Mouse (Mus musculus) R1 (cell line): ENCODE measurements at regions not wholly inside any gene's neighbourhood (a gene's known extent, or its start where the extent isn't known, plus 50 kb on each side); places are given as distances from the start of the nearest gene placed in this dataset.

ENCODE experiments used
- DNase-seq: peaks from one replicate; pipeline ENCODE4 v3.0.0-alpha.2; 2018; ENCODE audit warnings: low read depth, low spot score

- DNase-seq = peak; percentile 7
Observed at GRCm38 (mm10) chr6:93140331-93140731, 197.0 kb upstream of the Adamts9 start.

GRCm38 (mm10) chr6:93133940-93134339 is 190.6 kb upstream of the Adamts9 start:
- DNase-seq = no peak

- DNase-seq = peak; percentile 75
Observed at GRCm38 (mm10) chr6:93130946-93131685, 187.8 kb upstream of the Adamts9 start.

- no peak for DNase-seq
Observed at GRCm38 (mm10) chr6:93119482-93119881, 176.2 kb upstream of the Adamts9 start.

GRCm38 (mm10) chr6:93113361-93113760 is 170.1 kb upstream of the Adamts9 start:
- DNase-seq = no peak

GRCm38 (mm10) chr6:93094730-93095360 is 151.6 kb upstream of the Adamts9 start:
- peak; percentile 20 for DNase-seq

GRCm38 (mm10) chr6:93093770-93094169 is 150.5 kb upstream of the Adamts9 start:
- no peak for DNase-seq

- DNase-seq = no peak
Observed at GRCm38 (mm10) chr6:93087329-93087728, 144.0 kb upstream of the Adamts9 start.

- no peak for DNase-seq
Observed at GRCm38 (mm10) chr6:93084286-93084685, 141.0 kb upstream of the Adamts9 start.

GRCm38 (mm10) chr6:93083716-93084115 is 140.4 kb upstream of the Adamts9 start:
- DNase-seq = no peak

GRCm38 (mm10) chr6:93082205-93082604 is 138.9 kb upstream of the Adamts9 start:
- no peak for DNase-seq

GRCm38 (mm10) chr6:93076681-93077080 is 133.4 kb upstream of the Adamts9 start:
- DNase-seq = no peak

- no peak for DNase-seq
Observed at GRCm38 (mm10) chr6:93075867-93076266, 132.6 kb upstream of the Adamts9 start.

- DNase-seq = no peak
Observed at GRCm38 (mm10) chr6:93075011-93075410, 131.7 kb upstream of the Adamts9 start.

GRCm38 (mm10) chr6:93070916-93071315 is 127.6 kb upstream of the Adamts9 start:
- no peak for DNase-seq

GRCm38 (mm10) chr6:93067808-93068207 is 124.5 kb upstream of the Adamts9 start:
- no peak for DNase-seq

- peak; percentile 9 for DNase-seq
Observed at GRCm38 (mm10) chr6:93066553-93067376, 123.5 kb upstream of the Adamts9 start.

GRCm38 (mm10) chr6:93065917-93066552 is 122.7 kb upstream of the Adamts9 start:
- DNase-seq = peak; percentile 43

- no peak for DNase-seq
Observed at GRCm38 (mm10) chr6:93065366-93065765, 122.1 kb upstream of the Adamts9 start.

- no peak for DNase-seq
Observed at GRCm38 (mm10) chr6:93064366-93064765, 121.1 kb upstream of the Adamts9 start.

GRCm38 (mm10) chr6:93061741-93062140 is 118.4 kb upstream of the Adamts9 start:
- DNase-seq = no peak

GRCm38 (mm10) chr6:93045524-93045923 is 102.2 kb upstream of the Adamts9 start:
- DNase-seq = peak; percentile 56
